Mouse (Mus musculus) neural tube, embryonic 10.5 days (tissue): Measurements from ENCODE around the gene Hnrnpm.

Experiments
- DNase-seq: peaks from one replicate; pipeline ENCODE4 v3.0.0-alpha.2; 2017; ENCODE audit warnings: low spot score; ENCODE audit errors: extremely low spot score

The Hnrnpm gene

GRCm38 (mm10) chr17:33599836-33600475 lies 86.7 kb downstream of the Hnrnpm start:
- DNase-seq, result no peak

- DNase-seq, result no peak
These were observed 88.2 kb downstream of the Hnrnpm start for GRCm38 (mm10) chr17:33598506-33598905.

GRCm38 (mm10) chr17:33597271-33597670 lies 89.4 kb downstream of the Hnrnpm start:
- DNase-seq, result no peak
